Mouse (Mus musculus): ENCODE measurements around the gene Vps53. TPM values are rescaled to one million over a fixed set of nuclear protein-coding genes. Genes with fewer than 3 reads are reported as not detected.

Gene Vps53
- polyA plus RNA-seq, 1 experiment from 2014 or later, result 34.5 TPM

GRCm38 (mm10) chr11:76059971-76060370 is 119.5 kb downstream of the Vps53 start:
- Histone ChIP-seq H3K4me2 (no peak overlapping the region), H3K27ac (ENCODE audit: low read depth) (peak overlapping the region; percentile 55), H3K4me1 (ENCODE audit: insufficient read depth) (peaks cover 7% of the 10 kb centered on the region), H3K27me3 (ENCODE audit: insufficient read depth, low read length) (no peaks in the 10 kb centered on the region), H3K4me3 (ENCODE audit: low read depth, low read length) (no peak overlapping the region), H3K36me3 (ENCODE audit: insufficient read depth) (peaks cover 3% of the 10 kb centered on the region; the same call in 1 of the 2 replicates), H3K9ac (no peak overlapping the region), H3K9me3 (ENCODE audit: low read depth, low read length) (no peaks in the 10 kb centered on the region)
- DNase-seq (peak; percentile 37), ATAC-seq (ENCODE audit: insufficient read depth) (no peak)
- 26% methylated on average over 7 of the region's 7 CpGs for WGBS
- TF ChIP-seq CTCF (IDR thresholded peaks at IDR 0.05; ENCODE audit: low read depth), result no peak

- 28% methylated on average over 3 of the region's 3 CpGs for WGBS
- Histone ChIP-seq H3K9me3 (ENCODE audit: low read depth, low read length) (no peaks in the 10 kb centered on the region), H3K4me2 (no peak overlapping the region), H3K4me1 (ENCODE audit: insufficient read depth) (peaks cover 7% of the 10 kb centered on the region), H3K27me3 (ENCODE audit: insufficient read depth, low read length) (no peaks in the 10 kb centered on the region), H3K4me3 (ENCODE audit: low read depth, low read length) (no peak overlapping the region), H3K27ac (ENCODE audit: low read depth) (no peak overlapping the region), H3K9ac (no peak overlapping the region), H3K36me3 (ENCODE audit: insufficient read depth) (no peaks in the 10 kb centered on the region; the same call in 1 of the 2 replicates)
- TF ChIP-seq CTCF (IDR thresholded peaks at IDR 0.05; ENCODE audit: low read depth), result peak; percentile 38
- DNase-seq (peak; percentile 27), ATAC-seq (ENCODE audit: insufficient read depth) (no peak)
Observed at GRCm38 (mm10) chr11:76056487-76056886, 123.0 kb downstream of the Vps53 start.

- TF ChIP-seq CTCF (IDR thresholded peaks at IDR 0.05; ENCODE audit: low read depth), result no peak
- no peak overlapping the region for H3K9ac ChIP-seq
- WGBS, result 75% methylated on average over 5 of the region's 5 CpGs
- H3K9me3 ChIP-seq (ENCODE audit: low read depth, low read length), result no peaks in the 10 kb centered on the region
- no peak overlapping the region for H3K4me3 ChIP-seq (ENCODE audit: low read depth, low read length)
- no peak for ATAC-seq (ENCODE audit: insufficient read depth)
- H3K27ac ChIP-seq (ENCODE audit: low read depth), result no peak overlapping the region
- no peak for DNase-seq
- H3K4me2 ChIP-seq, result no peak overlapping the region
- H3K36me3 ChIP-seq (ENCODE audit: insufficient read depth), result no peaks in the 10 kb centered on the region; the same call in 1 of the 2 replicates
- no peaks in the 10 kb centered on the region for H3K27me3 ChIP-seq (ENCODE audit: insufficient read depth, low read length)
- H3K4me1 ChIP-seq (ENCODE audit: insufficient read depth), result 0 out of 2 replicates have a peak, but pooled peaks cover 3% of the 10 kb centered on the region
Observed at GRCm38 (mm10) chr11:76052496-76052895, 127.0 kb downstream of the Vps53 start.

- no peak for TF ChIP-seq CTCF (IDR thresholded peaks at IDR 0.05; ENCODE audit: low read depth)
- Histone ChIP-seq H3K9ac (no peak overlapping the region), H3K27me3 (ENCODE audit: insufficient read depth, low read length) (no peaks in the 10 kb centered on the region), H3K4me1 (ENCODE audit: insufficient read depth) (0 out of 2 replicates have a peak, but pooled peaks cover 3% of the 10 kb centered on the region), H3K4me3 (ENCODE audit: low read depth, low read length) (no peak overlapping the region), H3K27ac (ENCODE audit: low read depth) (peak overlapping the region; percentile 88), H3K4me2 (no peak overlapping the region), H3K9me3 (ENCODE audit: low read depth, low read length) (no peaks in the 10 kb centered on the region), H3K36me3 (ENCODE audit: insufficient read depth) (peaks cover 4% of the 10 kb centered on the region; the same call in 1 of the 2 replicates)
- ATAC-seq (ENCODE audit: insufficient read depth), result peak; percentile 71
- DNase-seq, result peak; percentile 70
- WGBS, result 38% methylated on average over 5 of the region's 5 CpGs
Observed at GRCm38 (mm10) chr11:76050967-76051512, 128.4 kb downstream of the Vps53 start.

GRCm38 (mm10) chr11:76050509-76050908 is 128.9 kb downstream of the Vps53 start:
- Histone ChIP-seq H3K9me3 (ENCODE audit: low read depth, low read length) (no peaks in the 10 kb centered on the region), H3K27me3 (ENCODE audit: insufficient read depth, low read length) (no peaks in the 10 kb centered on the region), H3K4me3 (ENCODE audit: low read depth, low read length) (no peak overlapping the region), H3K27ac (ENCODE audit: low read depth) (peak overlapping the region; percentile 88), H3K4me2 (no peak overlapping the region), H3K9ac (no peak overlapping the region), H3K36me3 (ENCODE audit: insufficient read depth) (peaks cover 7% of the 10 kb centered on the region; the same call in 1 of the 2 replicates), H3K4me1 (ENCODE audit: insufficient read depth) (0 out of 2 replicates have a peak, but pooled peaks cover 3% of the 10 kb centered on the region)
- WGBS, result 40% methylated on average over 3 of the region's 3 CpGs
- ATAC-seq (ENCODE audit: insufficient read depth) (0 out of 2 replicates have a peak, but pooled peaks have one; percentile 54), DNase-seq (no peak)
- no peak for TF ChIP-seq CTCF (IDR thresholded peaks at IDR 0.05; ENCODE audit: low read depth)

- ATAC-seq (ENCODE audit: insufficient read depth) (no peak), DNase-seq (no peak)
- H3K4me1 ChIP-seq (ENCODE audit: insufficient read depth), result peaks cover 5% of the 10 kb centered on the region; the same call in 1 of the 2 replicates
- H3K9ac ChIP-seq, result no peak overlapping the region
- no peaks in the 10 kb centered on the region for H3K9me3 ChIP-seq (ENCODE audit: low read depth, low read length)
- H3K27me3 ChIP-seq (ENCODE audit: insufficient read depth, low read length), result no peaks in the 10 kb centered on the region
- TF ChIP-seq CTCF (IDR thresholded peaks at IDR 0.05; ENCODE audit: low read depth), result no peak
- no peak overlapping the region for H3K4me2 ChIP-seq
- peaks cover 13% of the 10 kb centered on the region; the same call in 1 of the 2 replicates for H3K36me3 ChIP-seq (ENCODE audit: insufficient read depth)
- no peak overlapping the region for H3K4me3 ChIP-seq (ENCODE audit: low read depth, low read length)
- WGBS, result 72% methylated on average over 6 of the region's 6 CpGs
- H3K27ac ChIP-seq (ENCODE audit: low read depth), result no peak overlapping the region
Observed at GRCm38 (mm10) chr11:76045367-76045766, 134.1 kb downstream of the Vps53 start.

- H3K27ac ChIP-seq (ENCODE audit: low read depth), result no peak overlapping the region
- no peak for ATAC-seq (ENCODE audit: insufficient read depth)
- WGBS, result 65% methylated on average over 6 of the region's 6 CpGs
- H3K36me3 ChIP-seq (ENCODE audit: insufficient read depth), result peaks cover 13% of the 10 kb centered on the region; the same call in 1 of the 2 replicates
- peaks cover 5% of the 10 kb centered on the region; the same call in 1 of the 2 replicates for H3K4me1 ChIP-seq (ENCODE audit: insufficient read depth)
- no peak overlapping the region for H3K9ac ChIP-seq
- no peak overlapping the region for H3K4me2 ChIP-seq
- no peaks in the 10 kb centered on the region for H3K9me3 ChIP-seq (ENCODE audit: low read depth, low read length)
- H3K27me3 ChIP-seq (ENCODE audit: insufficient read depth, low read length), result no peaks in the 10 kb centered on the region
- DNase-seq, result no peak
- TF ChIP-seq CTCF (IDR thresholded peaks at IDR 0.05; ENCODE audit: low read depth), result no peak
- H3K4me3 ChIP-seq (ENCODE audit: low read depth, low read length), result no peak overlapping the region
Observed at GRCm38 (mm10) chr11:76044468-76044867, 135.0 kb downstream of the Vps53 start.

Measured in lung, embryonic 14.5 days (tissue).